Mouse (Mus musculus) retina, embryonic 14.5 days (tissue): Measurements from ENCODE around the gene Cabp4.
"Not testable (repeated sequence)": the region's sequence is repeated elsewhere in the genome, so short reads cannot be mapped to it uniquely, and the experiment has no call there.

Experiments used
- DNase-seq: peaks from one replicate; pipeline ENCODE4 v3.0.0-alpha.2; 2015; ENCODE audit warnings: low spot score

The Cabp4 gene

GRCm38 (mm10) chr19:4122411-4123370, 21.1 kb downstream of the Cabp4 start:
- DNase-seq = no peak

DNA sequence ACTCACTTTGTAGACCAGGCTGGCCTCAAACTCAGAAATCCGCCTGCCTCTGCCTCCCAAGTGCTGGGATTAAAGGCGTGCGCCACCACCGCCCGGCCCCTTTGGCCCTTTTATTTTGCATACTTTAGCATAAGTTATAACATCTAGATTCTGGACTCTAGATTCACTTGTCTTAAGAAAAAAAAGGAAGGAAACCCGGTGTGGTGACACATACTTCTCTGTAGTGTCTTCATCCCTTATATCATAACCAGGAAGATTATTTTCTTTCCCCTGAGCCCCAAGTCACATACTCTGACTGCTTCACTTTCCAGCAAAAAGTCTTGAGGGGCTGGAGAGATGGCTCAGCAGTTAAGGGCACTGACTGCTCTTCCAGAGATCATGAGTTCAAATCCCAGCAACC, 21.9 kb downstream of the Cabp4 start:
- DNase-seq = not testable (repeated sequence)

DNA sequence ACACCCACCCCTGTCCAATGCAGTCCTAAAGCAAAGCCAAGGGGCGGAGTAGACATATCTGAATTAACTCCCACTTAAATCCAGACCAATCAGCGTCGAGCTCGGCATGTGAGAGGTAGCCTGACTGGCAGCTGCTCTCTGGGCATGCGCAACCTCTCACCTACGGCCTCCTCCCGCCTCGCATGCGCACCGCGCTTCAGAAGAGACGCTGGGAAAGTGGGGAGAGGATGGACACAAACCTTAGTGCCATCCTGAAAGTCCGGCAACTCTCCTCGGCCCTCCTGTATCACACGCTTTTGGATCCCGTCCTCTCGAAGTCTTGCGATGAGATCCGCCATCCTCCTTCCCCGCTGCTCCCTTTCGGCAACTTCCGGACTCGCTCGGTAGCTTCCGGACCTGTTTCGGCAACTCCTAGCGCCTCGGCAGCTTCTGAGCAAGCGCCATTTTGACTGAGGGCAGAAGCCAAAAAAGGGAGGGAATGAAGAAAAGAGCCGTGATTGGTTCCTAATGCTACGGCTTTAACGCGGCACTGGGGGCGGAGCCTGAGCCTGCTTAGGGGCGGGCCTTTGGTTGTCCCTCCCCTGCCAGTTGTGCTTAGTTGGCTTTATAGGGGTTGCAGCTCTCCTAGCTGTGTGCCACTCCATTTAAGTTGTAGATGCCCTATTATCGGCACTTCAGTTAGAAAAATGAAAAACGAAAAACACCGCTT, 22.6 kb downstream of the Cabp4 start:
- DNase-seq = peak; percentile 99

- no peak for DNase-seq
Observed at GRCm38 (mm10) chr19:4120496-4120895, 23.3 kb downstream of the Cabp4 start.

DNA sequence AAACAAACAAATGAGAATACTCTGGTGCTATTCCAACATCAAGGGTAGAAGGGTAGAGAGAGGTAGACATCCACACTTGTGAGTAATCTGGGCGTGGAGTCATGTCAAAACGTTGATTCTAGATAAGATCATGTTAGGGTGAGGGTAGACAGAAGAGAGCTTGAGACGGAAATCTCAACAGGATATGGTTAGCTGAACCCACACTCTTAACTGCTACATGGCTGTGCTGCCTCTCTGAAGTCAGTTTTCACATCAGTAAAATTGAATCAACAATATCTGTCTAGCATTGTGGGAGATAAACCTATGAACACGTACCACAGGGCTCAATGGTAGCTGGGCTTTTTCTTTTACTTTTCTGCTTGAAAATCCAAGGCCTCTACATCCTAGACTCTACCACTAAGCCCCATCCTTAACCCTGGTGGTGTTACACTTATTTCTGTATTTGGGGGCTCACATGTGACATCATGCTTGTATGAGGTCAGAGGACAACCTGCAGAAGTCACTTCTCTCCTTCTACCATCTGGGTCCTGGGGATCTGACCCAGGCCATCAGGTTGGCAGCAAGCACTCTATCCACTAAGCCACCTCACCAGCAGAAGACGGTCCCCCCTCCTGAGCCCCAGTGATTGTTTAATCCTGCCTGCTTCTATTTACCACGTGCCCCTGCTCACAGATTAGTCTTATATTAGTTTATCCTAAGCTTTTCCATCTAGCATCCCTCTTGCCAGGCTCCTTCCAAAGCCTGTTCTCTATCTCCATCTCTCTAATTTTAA, 23.9 kb downstream of the Cabp4 start:
- DNase-seq = no peak

GRCm38 (mm10) chr19:4118350-4118749, 25.5 kb downstream of the Cabp4 start:
- no peak for DNase-seq

DNA sequence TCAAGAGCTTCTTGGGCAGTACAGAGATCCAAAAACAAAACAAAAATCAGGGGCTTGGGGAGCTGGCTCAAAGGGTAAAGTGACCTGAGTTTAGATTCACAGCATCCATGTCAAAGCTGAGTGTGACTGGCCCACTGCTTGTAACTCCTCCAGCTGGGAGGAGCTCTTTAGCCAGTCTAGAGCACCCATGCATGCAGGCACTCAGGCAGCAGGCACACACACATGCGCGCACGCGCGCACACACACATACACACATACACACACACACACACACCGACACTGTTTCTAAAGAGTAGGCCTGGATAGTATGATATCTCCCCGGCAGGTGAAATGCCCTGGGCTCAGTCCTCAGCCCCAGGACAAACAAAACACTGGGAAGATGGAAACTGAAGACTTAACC, 26.8 kb downstream of the Cabp4 start:
- no peak for DNase-seq

DNA sequence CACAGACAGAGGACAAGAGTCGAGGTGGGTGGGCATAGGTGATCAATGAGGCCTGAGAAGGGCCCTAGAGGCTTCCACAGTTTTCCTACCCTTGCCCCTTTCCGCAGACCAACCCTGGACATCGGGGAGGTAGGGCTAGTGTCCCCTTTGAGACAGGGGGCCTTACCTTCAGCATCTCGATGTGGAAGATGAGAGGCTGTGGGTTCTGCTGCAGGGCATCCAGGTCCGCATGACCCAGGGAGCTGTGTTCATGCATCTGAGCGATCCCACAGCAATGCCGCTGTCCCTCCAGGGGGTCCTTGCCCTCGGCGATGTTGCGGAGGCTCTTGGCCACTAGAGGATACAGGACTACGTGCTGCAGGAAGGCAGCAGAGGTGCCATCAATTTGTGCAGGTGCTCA, 28.0 kb downstream of the Cabp4 start:
- DNase-seq = no peak

DNA sequence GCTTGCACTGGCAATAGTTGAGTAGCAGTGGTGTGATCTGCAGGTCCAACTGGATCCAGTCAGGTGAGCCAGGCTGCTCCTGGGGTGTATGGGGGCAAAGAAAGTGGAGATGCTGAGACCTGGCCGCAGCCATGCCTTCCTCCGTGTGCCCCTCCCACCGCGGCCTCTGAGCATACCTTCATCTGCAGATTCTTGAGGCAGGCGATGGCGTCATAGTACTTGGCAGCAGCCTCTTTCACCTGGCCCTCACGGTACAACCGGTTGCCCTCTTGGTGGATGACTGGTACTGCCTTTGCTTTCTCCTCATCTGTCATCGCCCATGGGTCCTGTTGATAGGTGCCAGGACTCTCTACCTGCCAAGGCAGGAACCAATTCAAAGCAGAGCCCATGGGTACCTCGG, 28.7 kb downstream of the Cabp4 start:
- no peak for DNase-seq

- DNase-seq = no peak
Observed at GRCm38 (mm10) chr19:4114551-4114950, 29.3 kb downstream of the Cabp4 start.

- no peak for DNase-seq
Observed at GRCm38 (mm10) chr19:4113806-4114230, 30.0 kb downstream of the Cabp4 start.

- no peak for DNase-seq
Observed at GRCm38 (mm10) chr19:4113186-4113805, 30.5 kb downstream of the Cabp4 start.

GRCm38 (mm10) chr19:4112063-4112960, 31.5 kb downstream of the Cabp4 start:
- no peak for DNase-seq

- DNase-seq = no peak
Observed at GRCm38 (mm10) chr19:4108535-4108934, 35.3 kb downstream of the Cabp4 start.

- no peak for DNase-seq
Observed at GRCm38 (mm10) chr19:4106654-4107053, 37.2 kb downstream of the Cabp4 start.

DNA sequence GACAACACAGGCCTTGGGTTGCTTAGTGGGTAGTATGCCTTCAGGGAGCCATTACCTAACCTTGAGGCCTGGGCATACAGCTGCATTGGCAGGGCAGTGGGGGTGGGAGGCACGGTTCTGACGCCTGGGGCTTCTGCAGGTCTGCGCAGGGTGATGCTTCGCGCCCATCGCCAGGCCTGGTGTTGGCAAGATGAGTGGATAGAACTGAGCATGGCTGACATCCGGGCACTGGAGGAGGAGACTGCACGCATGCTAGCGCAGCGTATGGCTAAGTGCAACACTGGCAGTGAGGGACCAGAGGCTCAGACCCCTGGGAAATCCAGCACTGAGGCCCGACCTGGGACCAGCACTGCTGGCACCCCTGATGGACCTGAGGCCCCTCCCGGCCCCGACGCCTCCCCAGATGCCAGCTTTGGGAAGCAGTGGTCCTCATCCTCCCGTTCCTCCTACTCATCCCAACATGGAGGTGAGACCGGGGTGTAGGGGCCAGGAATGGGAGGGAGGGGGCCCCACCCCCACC, 39.1 kb downstream of the Cabp4 start:
- no peak for DNase-seq

GRCm38 (mm10) chr19:4103792-4104191, 40.0 kb downstream of the Cabp4 start:
- DNase-seq = no peak

- DNase-seq = no peak
Observed at GRCm38 (mm10) chr19:4103294-4103693, 40.5 kb downstream of the Cabp4 start.

GRCm38 (mm10) chr19:4102626-4103025, 41.2 kb downstream of the Cabp4 start:
- no peak for DNase-seq

DNA sequence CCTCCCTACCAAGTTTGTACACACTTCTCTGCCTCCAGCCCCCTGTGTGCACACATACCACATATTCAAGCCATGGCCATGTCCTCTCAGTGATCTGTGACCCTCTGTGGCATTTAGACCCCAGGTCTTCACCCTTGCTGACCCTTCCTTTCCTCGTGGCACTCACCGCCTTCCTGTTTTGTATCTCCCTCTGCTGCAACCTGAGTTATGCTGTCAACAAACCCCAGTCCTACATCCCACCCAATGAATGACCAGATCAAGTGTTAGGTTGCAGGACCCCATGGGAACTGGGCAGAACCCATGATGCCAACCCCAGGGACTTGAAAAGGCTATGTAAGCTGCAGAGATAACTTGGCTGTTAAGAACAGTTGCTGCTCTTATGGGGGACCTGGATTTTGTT, 41.8 kb downstream of the Cabp4 start:
- no peak for DNase-seq

DNA sequence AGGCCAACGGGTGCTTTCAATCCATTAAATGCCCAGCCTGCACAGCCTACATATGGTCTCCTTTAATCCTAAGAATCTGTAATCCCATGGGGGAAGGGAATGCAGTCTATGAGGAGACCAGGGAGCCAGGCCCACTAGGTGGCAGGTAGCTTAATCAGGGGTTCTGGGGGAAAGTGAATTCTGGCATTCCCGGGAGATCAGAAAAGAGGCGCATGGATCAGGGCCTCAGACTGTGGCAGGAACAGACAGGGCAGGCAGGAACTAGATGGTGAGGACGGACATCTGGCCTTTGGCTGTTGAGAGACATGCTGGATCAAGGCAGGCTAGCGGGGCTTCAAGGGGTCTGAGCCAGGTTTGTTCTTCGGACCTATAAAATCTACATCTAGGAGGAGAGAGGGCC, 42.4 kb downstream of the Cabp4 start:
- peak; percentile 62 for DNase-seq
